Mouse (Mus musculus) stomach, postnatal 0 days (tissue): ENCODE measurements around the gene Dpf3.

Experiments used
- CTCF ChIP-seq: IDR thresholded peaks from 2 replicates; pipeline ENCODE4 v1.5.1; 2016; ENCODE audit warnings: antibody characterized with exemption, low read depth, mild to moderate bottlenecking, moderate library complexity
- EP300 ChIP-seq: optimal IDR thresholded peaks from 2 replicates; pipeline ENCODE3; 2016; ENCODE audit warnings: antibody characterized with exemption

DNA sequence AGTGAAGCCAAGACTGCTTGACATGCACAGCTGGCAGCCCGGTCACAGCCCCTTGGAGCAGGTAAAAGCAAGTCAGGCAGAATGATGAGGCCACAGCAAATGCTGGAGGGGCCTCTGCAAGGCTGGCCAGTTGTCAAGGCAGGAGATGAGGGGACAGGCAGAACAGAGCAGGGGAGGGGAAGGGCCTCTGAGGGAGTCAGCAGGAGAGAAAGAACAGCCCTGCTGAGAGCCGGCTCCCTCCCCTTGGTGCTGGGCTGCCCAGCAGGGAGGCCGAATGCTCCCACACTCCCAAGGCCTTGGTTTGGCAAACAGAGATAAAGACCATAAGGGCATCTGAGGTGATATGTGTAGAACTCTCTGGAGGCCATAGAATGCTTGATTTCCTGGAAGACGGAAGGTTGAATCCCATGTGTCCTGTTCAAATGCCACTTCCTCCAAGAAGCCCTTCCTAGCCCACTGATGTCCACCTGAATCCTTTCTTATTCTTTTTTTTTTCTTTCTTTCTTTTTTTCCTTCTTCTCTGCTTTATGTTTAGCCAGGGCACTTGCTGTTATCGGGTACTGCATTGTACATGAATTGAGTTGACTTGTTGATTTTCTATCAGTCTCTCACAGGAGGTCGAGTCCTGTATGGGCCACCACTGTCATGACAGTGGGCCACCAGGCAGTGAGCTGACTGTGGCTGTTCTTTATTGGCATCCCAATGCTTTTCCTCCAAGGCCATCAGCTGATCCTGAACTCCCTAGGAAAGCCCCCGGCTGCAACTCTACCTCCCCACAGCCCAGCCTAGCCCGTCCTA lies 169.7 kb downstream of the Dpf3 start:
- TF ChIP-seq EP300 = no peak
- TF ChIP-seq CTCF = no peak
